Mouse (Mus musculus): Measurements from ENCODE around the gene Faim2. TPM values are rescaled to one million over a fixed set of nuclear protein-coding genes. Genes with fewer than 3 reads are reported as not detected.

Gene Faim2
- polyA plus RNA-seq, 1 experiment from 2014 or later, result 0.74 TPM

DNA sequence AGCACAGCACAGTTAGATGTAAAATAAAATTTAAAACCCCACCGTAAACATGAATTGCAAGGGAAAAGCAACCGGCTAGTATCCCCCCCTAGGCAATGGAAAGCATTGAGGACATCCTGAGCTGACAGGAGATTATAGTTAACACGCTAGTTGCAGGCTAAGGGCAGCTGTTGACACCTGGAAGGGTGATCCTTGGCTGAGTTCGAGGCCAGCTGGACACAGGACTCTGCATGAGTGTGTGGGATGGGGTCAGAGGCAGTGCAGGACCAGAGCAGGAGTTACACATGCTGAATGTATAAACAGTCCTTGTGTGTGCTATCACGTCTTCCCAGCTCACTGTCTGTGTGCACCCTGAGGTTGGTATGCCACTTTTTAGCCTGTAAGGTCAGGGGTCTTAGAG lies 24.7 kb downstream of the Faim2 start:
- H3K4me3 ChIP-seq, result no peak overlapping the region
- H3K27me3 ChIP-seq (replicated peaks; ENCODE audit: low read depth, poor library complexity, severe bottlenecking), result peaks cover 53% of the 10 kb centered on the region
- H3K4me1 ChIP-seq, result peaks cover 68% of the 10 kb centered on the region
- WGBS, result 76% methylated on average over 5 of the region's 5 CpGs
- H3K27ac ChIP-seq (replicated peaks), result 0 out of 2 replicates have a peak overlapping the region, but pooled peaks have one; percentile 35
- H3K9me3 ChIP-seq, result no peaks in the 10 kb centered on the region
- H3K36me3 ChIP-seq (replicated peaks), result no peaks in the 10 kb centered on the region
- no peak for DNase-seq (ENCODE audit: low spot score)

- peak overlapping the region; percentile 74 for H3K27ac ChIP-seq (replicated peaks)
- DNase-seq (ENCODE audit: low spot score), result peak; percentile 48
- H3K4me1 ChIP-seq, result peaks cover 76% of the 10 kb centered on the region
These were observed 25.6 kb downstream of the Faim2 start for GRCm38 (mm10) chr15:99502311-99502831.

DNA sequence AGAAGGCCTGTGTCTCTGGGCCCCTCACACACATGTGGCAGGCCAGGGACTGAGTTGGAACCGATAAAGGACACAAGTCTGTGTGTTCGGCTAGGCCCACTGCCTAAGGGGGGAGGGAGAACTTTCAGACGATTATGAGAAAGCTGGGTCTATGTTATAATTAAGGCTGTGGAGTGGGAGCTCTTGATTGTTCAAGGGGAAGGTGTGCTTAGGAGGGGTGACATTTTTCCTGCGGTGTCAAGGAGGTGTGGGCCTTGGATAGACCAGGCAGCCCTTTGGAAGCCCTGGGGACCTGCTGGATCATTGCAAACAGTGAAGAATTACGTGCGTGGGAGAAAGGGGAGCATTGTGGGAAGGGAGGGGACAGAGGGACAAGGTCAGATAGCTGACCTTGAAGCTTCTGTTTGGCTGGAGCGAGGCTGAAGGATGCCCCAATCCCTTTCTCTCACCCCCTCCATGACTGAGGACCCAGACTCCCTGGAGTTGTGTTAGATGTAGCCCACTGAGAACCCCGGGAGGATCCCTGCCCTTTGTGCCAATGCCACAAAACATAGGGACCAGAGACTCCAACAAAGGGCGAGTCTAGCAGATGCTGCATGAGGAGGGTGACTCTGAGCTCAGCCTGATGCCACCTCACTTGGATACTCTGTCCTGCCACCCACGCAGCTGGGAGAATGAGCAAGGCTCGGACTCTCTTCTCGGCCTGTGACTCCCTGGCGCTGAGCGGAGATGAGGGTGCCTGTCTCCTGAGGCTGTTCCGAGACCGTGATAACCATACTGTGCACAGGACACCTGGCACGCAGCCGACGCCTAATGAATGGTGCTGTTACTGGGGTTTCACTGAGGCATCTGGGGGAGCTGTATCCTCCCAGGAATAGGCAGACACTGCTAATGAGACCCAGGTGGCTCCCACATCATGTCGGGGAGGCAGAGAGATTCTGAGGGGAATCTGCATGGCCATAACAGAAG lies 26.4 kb downstream of the Faim2 start:
- DNase-seq (ENCODE audit: low spot score), result no peak
- 64% methylated on average over 20 of the region's 20 CpGs for WGBS
- H3K4me1 ChIP-seq, result peaks cover 79% of the 10 kb centered on the region

More at GRCm38 (mm10) chr15:99502311-99502831, 25.6 kb downstream of the Faim2 start:
- 44% methylated on average over 12 of the region's 12 CpGs for whole genome bisulfite sequencing
- peaks cover 62% of the 10 kb centered on the region for H3K27me3 ChIP-seq (replicated peaks; ENCODE audit: low read depth, poor library complexity, severe bottlenecking)
- H3K9me3 ChIP-seq, result no peaks in the 10 kb centered on the region
- H3K36me3 ChIP-seq (replicated peaks), result no peaks in the 10 kb centered on the region
- H3K4me3 ChIP-seq, result no peak overlapping the region

GRCm38 (mm10) chr15:99500320-99500719 lies 27.6 kb downstream of the Faim2 start:
- no peak overlapping the region; the same call in 1 of the 2 replicates for H3K27ac ChIP-seq (replicated peaks)
- 58% methylated on average over 5 of the region's 5 CpGs for WGBS
- H3K4me3 ChIP-seq, result no peak overlapping the region
- no peaks in the 10 kb centered on the region for H3K36me3 ChIP-seq (replicated peaks)
- H3K4me1 ChIP-seq, result peaks cover 67% of the 10 kb centered on the region
- H3K27me3 ChIP-seq (replicated peaks; ENCODE audit: low read depth, poor library complexity, severe bottlenecking), result peaks cover 62% of the 10 kb centered on the region
- H3K9me3 ChIP-seq, result no peaks in the 10 kb centered on the region
- DNase-seq (ENCODE audit: low spot score), result no peak

More for the DNA sequence above, 26.4 kb downstream of the Faim2 start:
- Histone ChIP-seq H3K36me3 (replicated peaks) (no peaks in the 10 kb centered on the region), H3K27me3 (replicated peaks; ENCODE audit: low read depth, poor library complexity, severe bottlenecking) (peaks cover 62% of the 10 kb centered on the region), H3K9me3 (no peaks in the 10 kb centered on the region), H3K27ac (replicated peaks) (peak overlapping the region; percentile 74), H3K4me3 (no peak overlapping the region; the same call in 1 of the 2 replicates)

DNA sequence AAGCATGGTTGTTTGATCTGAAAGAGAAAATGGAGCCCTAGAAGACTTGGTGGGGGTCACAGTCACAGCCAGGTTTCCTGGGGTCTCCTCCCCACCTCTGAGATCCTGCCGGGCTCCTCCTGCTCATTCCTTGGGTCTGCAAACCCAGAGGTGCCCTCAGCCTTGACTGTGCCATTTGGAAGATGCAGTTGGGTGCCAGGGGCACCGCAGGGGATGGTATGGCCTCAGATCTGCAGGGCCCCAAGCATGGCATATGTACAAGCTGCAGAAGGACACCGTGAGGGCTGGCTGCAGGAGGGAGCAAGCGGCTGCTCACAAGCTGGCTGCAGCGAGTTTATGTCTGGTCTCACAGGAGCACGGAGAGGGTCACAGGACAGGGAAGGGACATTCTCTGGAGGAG lies 28.2 kb downstream of the Faim2 start:
- 57% methylated on average over 6 of the region's 6 CpGs for WGBS
- Histone ChIP-seq H3K27ac (replicated peaks) (no peak overlapping the region), H3K4me1 (peaks cover 61% of the 10 kb centered on the region)

DNA sequence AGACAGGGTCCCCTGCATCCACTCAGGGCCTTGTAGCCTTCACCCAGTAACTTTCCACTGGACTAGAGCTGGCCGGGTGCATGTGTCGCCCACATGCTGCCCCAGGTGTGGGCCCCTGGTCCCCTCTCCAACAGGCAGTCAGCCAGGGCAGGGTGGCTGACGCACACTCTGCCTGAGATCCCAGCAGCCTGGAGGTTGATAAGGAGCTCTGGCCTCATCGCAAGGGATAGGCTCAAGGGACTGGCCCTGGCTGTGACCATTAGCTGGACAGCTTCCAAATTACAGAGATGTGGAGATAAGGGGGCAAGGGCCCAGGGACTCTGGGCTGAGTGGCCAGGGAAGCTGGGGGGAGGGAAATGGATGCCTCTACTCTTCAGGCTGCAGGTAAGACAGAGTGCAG lies 29.2 kb downstream of the Faim2 start:
- WGBS, result 82% methylated on average over 4 of the region's 4 CpGs
- no peaks in the 10 kb centered on the region for H3K9me3 ChIP-seq
- H3K27ac ChIP-seq (replicated peaks), result no peak overlapping the region
- H3K36me3 ChIP-seq (replicated peaks), result no peaks in the 10 kb centered on the region
- H3K4me3 ChIP-seq, result no peak overlapping the region
- peaks cover 61% of the 10 kb centered on the region for H3K27me3 ChIP-seq (replicated peaks; ENCODE audit: low read depth, poor library complexity, severe bottlenecking)
- DNase-seq (ENCODE audit: low spot score), result no peak
- peaks cover 54% of the 10 kb centered on the region for H3K4me1 ChIP-seq

More for the DNA sequence above, 28.2 kb downstream of the Faim2 start:
- DNase-seq (ENCODE audit: low spot score), result no peak
- H3K9me3 ChIP-seq, result no peaks in the 10 kb centered on the region
- H3K4me3 ChIP-seq, result no peak overlapping the region
- peaks cover 61% of the 10 kb centered on the region for H3K27me3 ChIP-seq (replicated peaks; ENCODE audit: low read depth, poor library complexity, severe bottlenecking)
- no peaks in the 10 kb centered on the region for H3K36me3 ChIP-seq (replicated peaks)

- WGBS, result 87% methylated on average over 4 of the region's 4 CpGs
- H3K4me1 ChIP-seq, result peaks cover 50% of the 10 kb centered on the region
- H3K27ac ChIP-seq (replicated peaks), result no peak overlapping the region
These were observed 29.6 kb downstream of the Faim2 start for GRCm38 (mm10) chr15:99498356-99498755.

GRCm38 (mm10) chr15:99497527-99498242 lies 30.3 kb downstream of the Faim2 start:
- no peak for DNase-seq (ENCODE audit: low spot score)
- Histone ChIP-seq H3K27me3 (replicated peaks; ENCODE audit: low read depth, poor library complexity, severe bottlenecking) (peaks cover 68% of the 10 kb centered on the region), H3K9me3 (no peaks in the 10 kb centered on the region), H3K36me3 (replicated peaks) (no peaks in the 10 kb centered on the region), H3K4me3 (no peak overlapping the region), H3K4me1 (peaks cover 43% of the 10 kb centered on the region), H3K27ac (replicated peaks) (no peak overlapping the region)
- 58% methylated on average over 12 of the region's 12 CpGs for WGBS

More at GRCm38 (mm10) chr15:99498356-99498755, 29.6 kb downstream of the Faim2 start:
- Histone ChIP-seq H3K9me3 (no peaks in the 10 kb centered on the region), H3K4me3 (no peak overlapping the region), H3K36me3 (replicated peaks) (no peaks in the 10 kb centered on the region), H3K27me3 (replicated peaks; ENCODE audit: low read depth, poor library complexity, severe bottlenecking) (peaks cover 65% of the 10 kb centered on the region)
- DNase-seq (ENCODE audit: low spot score), result no peak

DNA sequence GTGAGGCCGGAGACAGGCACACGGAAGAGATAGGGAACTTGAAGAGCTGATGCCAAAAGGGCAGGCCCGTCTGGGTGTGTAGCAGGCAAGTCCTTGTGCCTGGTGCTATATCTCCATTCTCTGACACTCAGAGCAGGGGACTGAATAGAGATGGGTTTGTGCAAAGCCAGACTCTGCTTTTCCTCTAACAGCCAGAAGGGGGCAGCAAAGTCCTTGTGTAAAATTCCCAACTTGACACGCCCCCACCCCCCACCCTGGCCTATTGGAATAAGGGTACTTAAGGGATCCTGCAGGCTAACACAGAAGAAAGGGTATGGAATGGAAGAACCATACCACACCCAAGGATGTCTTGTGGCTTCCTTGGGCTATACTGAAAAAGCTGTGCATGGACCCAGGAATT lies 30.9 kb downstream of the Faim2 start:
- Histone ChIP-seq H3K9me3 (no peaks in the 10 kb centered on the region), H3K4me3 (no peak overlapping the region), H3K27me3 (replicated peaks; ENCODE audit: low read depth, poor library complexity, severe bottlenecking) (peaks cover 68% of the 10 kb centered on the region), H3K27ac (replicated peaks) (no peak overlapping the region), H3K36me3 (replicated peaks) (no peaks in the 10 kb centered on the region), H3K4me1 (peaks cover 37% of the 10 kb centered on the region)
- WGBS, result 10% methylated on average over 4 of the region's 4 CpGs
- DNase-seq (ENCODE audit: low spot score), result peak; percentile 76

DNA sequence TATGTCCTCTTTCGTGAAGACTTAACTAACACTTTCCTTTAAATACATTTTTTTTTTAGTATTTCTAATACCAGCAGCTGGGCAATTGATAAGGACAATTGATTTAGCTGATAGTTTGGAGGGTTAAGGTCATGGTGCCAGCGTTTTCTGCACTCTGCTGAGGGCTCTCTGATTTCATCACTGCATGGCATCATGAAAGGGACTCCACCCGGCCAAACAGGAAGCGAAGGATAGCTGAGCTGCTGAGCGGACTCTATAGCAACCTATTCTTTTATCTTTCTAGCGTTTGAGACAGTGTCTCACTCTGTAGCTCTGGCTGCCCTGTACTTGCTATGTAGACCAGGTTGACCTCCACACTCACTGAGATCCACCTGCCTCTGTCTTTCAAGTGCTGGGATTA lies 43.2 kb downstream of the Faim2 start:
- H3K4me3 ChIP-seq, result no peak overlapping the region
- 75% methylated on average over 6 of the region's 6 CpGs for WGBS

DNA sequence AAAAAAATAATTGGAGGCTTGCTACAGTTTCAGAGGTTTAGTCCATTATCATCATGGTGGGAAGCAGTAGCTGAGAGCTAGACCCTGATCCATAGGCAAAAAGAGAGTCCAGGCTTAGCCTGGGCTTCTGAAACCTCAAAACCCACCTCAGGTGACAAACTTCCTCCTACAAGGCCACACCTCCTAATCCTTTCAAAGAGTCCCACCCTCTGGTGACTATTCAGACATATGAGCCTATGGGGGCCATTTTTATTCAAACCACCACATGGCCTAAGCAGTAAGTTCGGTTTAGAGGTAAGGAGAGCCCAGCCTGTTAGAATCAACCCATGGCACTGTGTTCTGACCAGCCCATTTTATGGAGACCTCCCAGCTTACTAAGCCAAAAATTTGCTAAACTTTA lies 52.2 kb downstream of the Faim2 start:
- Histone ChIP-seq H3K27me3 (replicated peaks; ENCODE audit: low read depth, poor library complexity, severe bottlenecking) (no peaks in the 10 kb centered on the region), H3K27ac (replicated peaks) (no peak overlapping the region), H3K4me1 (peaks cover 17% of the 10 kb centered on the region), H3K9me3 (0 out of 2 replicates have a peak, but pooled peaks cover under 1% of the 10 kb centered on the region), H3K4me3 (no peak overlapping the region), H3K36me3 (replicated peaks) (peaks cover 10% of the 10 kb centered on the region)
- WGBS, result 74% methylated on average over 1 of the region's 1 CpGs
- DNase-seq (ENCODE audit: low spot score), result no peak

More for the DNA sequence above, 43.2 kb downstream of the Faim2 start:
- no peaks in the 10 kb centered on the region for H3K27me3 ChIP-seq (replicated peaks; ENCODE audit: low read depth, poor library complexity, severe bottlenecking)
- no peaks in the 10 kb centered on the region for H3K4me1 ChIP-seq
- no peaks in the 10 kb centered on the region for H3K36me3 ChIP-seq (replicated peaks)
- H3K9me3 ChIP-seq, result no peaks in the 10 kb centered on the region
- no peak overlapping the region for H3K27ac ChIP-seq (replicated peaks)
- no peak for DNase-seq (ENCODE audit: low spot score)

GRCm38 (mm10) chr15:99474576-99474926 lies 53.4 kb downstream of the Faim2 start, which contains the start of gene Bcdin3d:
Gene Bcdin3d (minus strand): TSS chr15:99474730.
- peaks cover 23% of the 10 kb centered on the region for H3K36me3 ChIP-seq (replicated peaks)
- peak within 1 kb of the TSS; percentile 96 for H3K27ac ChIP-seq (replicated peaks)
- under 1% methylated on average over 26 of the region's 26 CpGs for WGBS
- 0 out of 2 replicates have a peak, but pooled peaks cover 7% of the 10 kb centered on the region for H3K9me3 ChIP-seq
- DNase-seq (ENCODE audit: low spot score), result peak; percentile 95
- no peaks in the 10 kb centered on the region for H3K27me3 ChIP-seq (replicated peaks; ENCODE audit: low read depth, poor library complexity, severe bottlenecking)
- H3K4me1 ChIP-seq, result peaks cover 17% of the 10 kb centered on the region
- peak within 1 kb of the TSS; percentile 86 for H3K4me3 ChIP-seq
